Mouse (Mus musculus) cerebellum, postnatal 36 days (tissue): ENCODE measurements around the gene Tnfaip2.

Experiments
- DNase-seq, 2 experiments: peaks; one replicate each; pipeline ENCODE4 v3.0.0; 2021 to 2022; ENCODE audit warnings: mixed read lengths in 2 of 2

Tnfaip2 gene

DNA sequence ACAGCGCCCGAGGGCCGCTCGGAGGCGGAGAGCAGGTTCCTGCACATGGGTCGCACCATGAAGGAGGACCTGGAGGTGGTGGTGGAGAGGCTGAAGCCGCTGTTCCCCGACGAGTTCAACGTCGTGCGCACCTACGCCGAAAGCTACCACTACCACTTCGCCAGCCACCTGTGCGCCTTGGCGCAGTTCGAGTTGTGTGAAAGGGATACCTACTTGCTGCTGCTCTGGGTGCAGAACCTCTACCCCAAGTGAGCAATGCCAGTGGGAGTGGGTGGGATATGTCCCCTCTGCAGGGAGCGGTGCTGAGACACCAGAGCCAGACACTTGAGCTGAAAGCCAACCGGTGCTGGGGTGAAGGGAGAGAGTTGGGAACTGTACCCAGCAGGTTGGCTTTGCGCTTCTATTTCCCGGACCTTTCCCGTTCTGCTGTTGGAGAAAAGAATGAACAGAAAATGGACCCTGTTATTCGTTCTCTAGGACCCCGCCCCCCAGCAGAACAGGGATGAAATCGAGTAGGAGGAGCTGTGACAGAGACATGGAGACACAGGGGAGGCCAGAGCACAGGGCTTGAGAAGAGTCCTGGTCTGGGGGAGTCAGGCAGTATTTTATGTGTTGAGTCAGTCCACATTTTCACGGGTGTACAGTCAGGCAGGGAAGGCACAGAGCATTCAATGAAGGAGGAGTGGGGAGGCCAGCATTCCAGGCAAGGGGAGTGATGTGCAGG lies 3.8 kb downstream of the Tnfaip2 start:
- DNase-seq = no peak

DNA sequence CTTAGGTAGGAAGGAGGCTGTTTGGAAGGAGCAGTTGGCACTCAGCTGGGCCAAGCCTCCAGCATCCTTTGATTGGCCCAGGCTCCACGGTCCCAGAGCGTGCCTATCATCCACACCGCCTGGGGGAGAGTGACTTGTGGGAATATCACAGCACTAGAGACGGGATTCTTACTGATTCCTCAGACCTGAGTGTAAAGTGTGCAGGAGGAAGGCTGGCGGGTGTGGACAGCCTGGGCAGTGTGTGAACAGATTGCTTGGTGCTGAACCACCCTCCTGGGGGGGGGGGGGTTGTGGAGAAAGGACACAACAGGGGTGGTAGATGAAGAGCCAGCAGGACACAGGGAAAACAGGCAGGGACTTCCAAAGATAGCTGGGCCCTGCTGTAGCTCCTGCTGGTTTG lies 4.5 kb downstream of the Tnfaip2 start:
- no peak for DNase-seq

DNA sequence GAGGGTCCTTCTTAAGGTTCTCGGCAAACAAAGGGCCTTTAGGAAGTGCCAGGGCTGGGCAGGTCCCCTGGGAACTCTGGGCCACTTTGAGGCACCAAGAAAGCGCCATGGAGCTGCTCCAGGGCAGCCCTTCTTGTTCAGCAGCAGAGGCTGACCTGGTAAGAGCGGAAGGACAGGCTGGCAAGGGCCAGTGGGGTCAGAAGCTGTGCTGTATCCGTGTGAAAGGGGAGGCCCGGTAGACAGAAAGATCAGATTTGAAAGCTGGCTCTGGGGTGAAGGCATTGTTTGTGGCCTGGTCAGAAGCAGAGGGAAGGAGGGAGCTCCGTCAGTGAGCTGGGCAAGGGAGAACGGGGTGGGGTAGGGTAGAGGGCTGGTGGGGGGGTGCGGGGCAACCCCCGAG lies 5.1 kb downstream of the Tnfaip2 start:
- no peak for DNase-seq

DNA sequence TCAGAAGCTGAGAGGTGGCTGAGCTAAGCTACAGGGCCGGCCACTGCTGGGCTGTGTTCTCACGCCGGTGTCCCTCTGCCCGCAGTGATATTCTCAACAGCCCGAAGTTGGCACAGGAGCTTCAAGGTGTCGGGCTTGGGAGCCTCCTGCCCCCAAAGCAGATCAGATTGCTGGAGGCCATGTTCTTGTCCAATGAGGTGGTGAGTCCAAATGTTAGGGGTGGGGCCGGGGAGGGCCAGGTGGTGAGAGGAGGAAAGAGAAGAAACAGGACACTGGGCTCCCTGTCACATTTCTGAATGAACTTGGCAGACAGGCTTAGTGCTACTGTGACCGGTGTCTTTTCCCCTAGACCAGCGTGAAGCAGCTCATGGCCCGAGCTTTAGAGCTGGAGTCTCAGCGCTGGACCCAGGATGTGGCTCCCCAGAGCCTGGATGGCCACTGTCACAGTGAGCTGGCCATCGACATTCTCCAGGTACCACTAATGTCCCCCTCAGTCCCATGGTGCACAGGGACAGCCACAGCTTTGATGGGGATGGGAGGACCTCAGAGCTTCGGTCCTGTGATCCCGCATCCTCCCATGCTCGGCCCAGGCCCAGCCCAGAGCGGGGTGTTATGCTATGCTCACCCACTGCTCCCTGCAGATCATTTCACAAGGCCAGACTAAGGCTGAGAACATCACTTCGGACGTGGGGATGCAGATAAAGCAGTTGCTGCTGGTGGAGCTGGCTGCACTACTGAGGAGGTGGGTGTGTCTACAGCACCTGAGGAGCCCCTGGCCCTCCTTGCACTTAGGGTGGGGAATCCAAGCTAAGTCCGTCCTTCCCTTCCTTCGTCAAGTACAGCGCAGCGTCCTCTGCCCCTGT lies 5.9 kb downstream of the Tnfaip2 start:
- no peak for DNase-seq

DNA sequence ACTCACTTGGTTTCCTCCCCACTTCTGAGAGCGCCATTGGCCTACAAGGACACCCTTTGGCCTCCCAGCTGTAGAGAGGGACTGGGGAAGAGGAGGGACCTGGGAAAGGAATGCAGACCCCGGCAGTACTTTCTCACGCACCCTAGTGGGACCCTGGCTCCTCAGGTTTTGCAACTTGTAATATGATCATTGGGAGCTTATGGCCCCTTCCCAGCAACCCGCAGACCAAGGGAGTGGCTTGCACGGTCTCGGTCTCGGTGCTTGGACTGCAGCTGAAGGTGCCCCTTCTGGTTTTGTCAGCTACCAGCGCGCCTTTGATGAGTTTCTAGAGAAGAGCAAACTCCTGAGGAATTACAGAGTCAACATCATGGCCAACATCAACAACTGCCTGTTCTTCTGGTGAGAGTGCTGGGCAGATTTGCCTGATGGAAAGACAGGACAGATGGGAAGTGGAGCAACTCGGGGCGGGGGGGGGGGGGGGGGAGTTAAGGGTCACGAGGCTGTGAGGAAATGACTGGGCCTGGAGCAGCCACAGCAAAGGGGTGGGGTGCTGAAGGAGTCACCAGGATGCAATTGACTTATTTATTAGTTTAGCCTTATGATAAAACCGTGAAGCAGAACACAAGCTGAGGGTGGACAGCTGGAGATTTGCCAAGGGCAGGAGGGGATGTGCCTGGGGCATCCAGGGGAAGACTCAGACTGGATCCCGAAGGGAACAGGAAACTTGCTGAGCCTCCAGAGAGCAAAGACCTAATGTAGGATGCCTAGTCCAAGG lies 6.8 kb downstream of the Tnfaip2 start:
- no peak for DNase-seq

DNA sequence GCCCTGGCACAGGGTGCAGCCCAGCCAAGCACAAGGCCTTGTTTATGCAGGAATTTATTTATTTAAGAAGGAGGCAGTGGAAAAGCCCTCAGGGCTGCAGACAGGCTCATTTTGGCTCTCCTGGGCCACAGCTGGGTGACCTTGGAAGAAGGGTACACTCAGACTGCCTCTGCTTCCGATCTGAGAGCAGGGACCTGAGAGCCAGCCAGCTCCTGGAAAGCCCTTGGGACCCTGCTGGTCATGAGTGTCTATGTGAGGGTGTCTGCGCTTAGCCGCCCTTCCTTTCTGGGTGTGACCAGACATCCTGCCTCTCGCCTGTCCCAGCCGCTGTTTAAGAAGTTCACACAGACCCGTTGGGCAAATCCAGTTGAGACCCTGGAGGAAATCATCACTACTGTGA lies 8.1 kb downstream of the Tnfaip2 start:
- DNase-seq = no peak

DNA sequence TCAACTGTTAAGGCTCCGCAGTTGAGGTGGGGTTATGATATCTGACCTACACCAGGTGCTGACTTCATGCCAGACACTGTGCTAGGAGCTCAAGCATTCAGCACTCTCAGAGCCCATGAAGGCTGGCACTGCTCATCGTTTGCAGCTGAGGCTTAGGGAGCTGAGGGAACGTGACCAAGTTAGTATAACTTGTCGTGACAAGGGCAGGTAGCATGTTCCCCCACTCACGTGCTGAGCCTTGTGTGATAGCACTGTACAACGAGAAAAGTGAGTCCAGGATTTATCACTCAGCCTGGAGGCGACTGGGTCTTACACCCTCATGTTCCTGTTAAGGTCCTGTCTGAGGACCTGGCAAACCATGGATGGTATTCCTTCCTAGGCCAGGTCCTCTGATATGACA lies 9.3 kb downstream of the Tnfaip2 start:
- no peak for DNase-seq

DNA sequence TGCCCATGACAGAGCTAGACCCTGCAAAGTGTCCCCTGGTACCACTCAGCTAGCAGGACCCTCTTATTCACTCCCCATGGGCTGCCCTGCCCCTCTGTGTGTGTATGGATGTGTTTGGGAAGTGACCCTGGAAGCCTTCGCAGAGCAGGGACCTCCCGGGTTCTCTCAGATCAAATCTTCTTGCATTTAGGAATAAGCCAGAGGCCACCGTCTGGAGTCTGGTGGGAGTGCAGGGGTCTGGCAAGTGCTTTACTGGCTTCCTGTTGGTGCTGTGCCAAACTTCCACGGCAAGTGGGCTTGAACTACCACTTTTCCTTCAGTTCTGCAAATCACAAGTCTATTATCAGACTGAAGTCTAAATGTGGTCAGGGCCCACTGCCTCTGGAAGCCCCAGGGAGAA lies 11.8 kb downstream of the Tnfaip2 start:
- DNase-seq = no peak

DNA sequence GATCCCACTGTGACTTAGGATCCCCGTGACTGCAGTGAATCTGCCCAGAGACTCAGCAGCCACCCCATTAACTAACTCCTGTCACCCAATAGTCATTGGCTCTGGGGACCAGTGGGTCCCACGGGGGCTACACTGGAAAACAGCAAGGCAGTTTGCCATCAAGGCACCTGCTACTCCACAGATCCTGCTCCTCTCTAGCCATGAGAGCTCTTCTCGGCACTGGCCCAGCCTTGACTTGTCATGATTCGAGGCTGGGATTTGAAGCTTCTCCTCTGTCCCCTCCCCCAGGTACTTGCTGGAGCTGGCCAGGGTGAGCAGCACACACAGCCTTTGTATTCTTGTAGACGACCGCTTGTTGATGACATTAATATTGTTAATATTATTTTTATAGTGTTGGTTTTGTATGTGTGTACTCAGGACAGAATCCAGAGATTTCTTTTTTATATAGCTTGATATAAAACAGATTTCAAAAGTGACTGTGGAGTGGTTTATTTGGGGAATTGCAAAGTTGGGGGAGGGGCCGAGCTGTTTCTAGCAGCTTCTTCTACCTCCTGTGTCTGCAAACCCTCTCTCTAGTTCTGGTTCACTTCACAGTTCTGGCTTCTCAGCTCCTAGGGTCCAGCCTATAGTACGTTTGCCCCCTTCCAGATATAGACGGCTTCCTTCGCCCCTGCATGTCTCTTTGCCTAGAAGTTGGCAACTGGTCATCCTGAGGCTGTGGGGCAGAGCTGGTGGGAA lies 12.4 kb downstream of the Tnfaip2 start:
- no peak for DNase-seq

DNA sequence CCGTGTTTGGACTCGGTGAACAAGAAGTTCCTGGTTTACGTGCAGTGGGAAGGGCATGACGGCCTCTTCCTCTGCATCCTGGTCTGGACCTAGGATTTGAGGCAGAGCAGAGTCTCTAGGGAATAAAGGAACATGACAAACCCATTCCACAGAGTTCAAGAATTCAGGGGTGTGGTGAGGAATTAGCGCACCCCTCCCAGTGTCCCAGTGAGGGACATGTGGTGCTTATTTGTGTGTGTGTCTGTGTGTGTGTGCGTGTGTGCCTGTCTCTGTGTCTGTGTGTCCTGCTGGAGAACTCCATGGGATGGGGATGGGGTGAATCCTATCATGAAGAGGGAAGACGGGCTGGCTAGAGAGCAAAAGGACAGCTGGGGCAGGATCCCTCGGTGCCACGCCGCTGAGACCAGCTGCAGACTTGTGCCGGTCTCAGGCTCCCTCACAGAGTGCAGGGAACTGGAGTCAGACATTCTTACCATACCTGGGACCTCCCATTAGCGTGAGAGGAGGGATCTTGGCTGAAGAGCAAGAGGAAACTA lies 13.1 kb downstream of the Tnfaip2 start:
- no peak for DNase-seq

DNA sequence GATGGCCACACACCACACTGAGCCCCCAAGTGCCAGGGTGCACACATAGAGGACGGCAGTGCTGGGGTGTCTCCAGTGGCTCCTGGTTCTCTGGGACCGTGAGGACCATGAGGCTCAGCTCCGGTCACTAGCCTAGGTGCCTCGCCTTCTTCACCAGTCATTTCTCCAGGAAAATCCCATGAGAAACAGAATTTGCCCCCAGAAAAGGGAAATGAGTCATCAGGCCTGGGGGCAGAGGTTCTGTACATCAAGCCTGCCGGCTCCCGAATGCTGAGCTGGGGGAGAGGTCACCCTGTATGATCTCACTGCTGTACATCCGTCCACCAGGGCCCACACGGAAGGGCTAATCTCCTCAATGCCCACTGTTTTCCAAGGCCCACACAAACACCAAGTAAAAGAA lies 13.6 kb downstream of the Tnfaip2 start:
- DNase-seq = no peak

DNA sequence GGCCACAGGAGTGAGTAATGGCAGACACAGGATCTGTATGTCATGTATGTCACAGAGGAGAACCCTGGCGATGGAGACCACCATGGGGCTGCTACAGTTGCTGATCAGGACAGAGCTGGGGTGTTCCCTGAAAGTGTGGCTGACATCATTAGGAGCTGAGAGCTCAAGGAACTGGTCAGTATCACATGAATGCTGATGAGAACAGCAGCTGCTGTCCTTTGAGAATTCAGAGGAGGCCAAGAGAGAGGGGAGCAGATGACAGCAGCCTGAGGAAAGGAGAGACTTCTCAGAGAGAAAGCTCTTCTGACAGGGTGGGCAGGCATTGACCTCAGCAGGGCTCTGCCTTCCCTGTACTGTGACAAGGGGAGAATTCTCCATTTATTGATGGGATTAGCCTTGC lies 15.5 kb downstream of the Tnfaip2 start:
- DNase-seq = no peak

DNA sequence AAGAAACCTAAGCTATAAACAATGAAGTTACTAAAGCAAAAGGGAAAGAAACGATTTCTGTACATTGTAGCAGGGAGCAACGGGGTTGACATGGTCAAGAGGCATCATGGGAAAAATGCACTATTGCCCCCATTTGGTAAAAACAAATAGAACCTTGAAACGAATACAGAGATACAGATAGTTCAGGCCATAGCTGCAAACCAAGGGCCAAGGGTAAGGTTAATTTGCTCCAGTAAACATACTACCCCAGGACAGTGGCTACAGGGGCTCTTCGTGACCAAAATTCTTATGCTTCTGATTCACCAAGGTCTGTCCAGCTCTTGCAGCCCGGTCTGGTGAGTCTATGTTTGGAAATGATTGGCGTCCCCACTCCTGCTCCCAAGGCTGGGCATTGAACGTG lies 21.3 kb downstream of the Tnfaip2 start:
- DNase-seq = no peak

DNA sequence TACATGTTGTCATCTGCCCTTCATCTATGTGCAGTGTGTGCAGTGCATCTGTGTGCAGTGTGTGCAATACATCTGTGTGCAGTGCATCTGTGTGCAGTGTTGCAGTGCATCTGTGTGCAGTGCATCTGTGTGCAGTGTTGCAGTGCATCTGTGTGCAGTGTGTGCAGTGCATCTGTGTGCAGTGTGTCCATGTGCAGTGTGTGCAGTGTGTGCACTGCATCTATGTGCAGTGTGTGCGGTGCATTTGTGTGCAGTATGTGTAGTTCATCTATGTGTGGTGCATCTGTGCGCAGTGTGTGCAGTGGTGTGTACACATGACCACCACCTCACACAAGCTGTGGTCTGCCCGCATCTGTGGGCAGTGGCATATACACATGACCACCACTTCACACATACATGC lies 24.1 kb downstream of the Tnfaip2 start:
- no peak for DNase-seq

DNA sequence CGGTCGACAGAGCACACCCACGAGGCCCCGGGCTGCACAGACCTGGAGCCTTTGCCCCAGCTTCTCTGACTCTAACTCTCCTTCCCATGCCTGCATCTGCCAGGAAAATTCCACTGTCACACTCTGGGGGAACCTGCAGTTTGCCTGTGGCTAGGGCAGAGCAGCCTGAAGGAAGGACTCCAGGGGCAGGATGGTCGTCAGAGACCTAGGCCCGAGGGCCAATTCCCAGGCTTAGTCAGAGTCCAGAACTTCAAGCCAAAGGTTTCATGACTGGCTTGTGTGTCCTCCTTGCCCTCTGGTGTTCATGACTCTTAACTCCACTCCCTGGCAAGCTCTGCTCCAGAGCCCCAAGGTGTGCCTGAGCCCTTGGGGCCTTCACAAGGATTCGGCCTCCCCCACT lies 25.9 kb downstream of the Tnfaip2 start:
- no peak for DNase-seq

DNA sequence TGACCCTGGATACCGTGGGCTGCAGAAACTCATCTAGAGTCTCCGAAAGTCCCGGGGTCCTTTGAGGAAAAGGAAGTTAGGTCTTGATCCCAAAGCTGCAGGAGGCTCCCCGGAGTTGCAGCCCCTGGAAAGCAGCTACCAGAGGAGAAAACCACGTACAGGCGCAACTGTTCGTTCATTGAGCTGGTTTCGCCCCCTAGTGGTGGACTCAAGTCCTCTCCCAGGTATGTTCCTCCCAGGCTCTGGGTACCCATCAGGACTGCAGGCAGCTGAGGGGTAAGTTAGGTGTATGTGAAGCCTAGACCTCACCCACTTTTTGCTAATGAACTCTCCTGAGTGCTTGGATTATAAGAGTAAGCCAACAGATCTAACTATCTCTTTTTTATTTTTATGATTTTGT lies 27.2 kb downstream of the Tnfaip2 start:
- peak; percentile 71 for DNase-seq

DNA sequence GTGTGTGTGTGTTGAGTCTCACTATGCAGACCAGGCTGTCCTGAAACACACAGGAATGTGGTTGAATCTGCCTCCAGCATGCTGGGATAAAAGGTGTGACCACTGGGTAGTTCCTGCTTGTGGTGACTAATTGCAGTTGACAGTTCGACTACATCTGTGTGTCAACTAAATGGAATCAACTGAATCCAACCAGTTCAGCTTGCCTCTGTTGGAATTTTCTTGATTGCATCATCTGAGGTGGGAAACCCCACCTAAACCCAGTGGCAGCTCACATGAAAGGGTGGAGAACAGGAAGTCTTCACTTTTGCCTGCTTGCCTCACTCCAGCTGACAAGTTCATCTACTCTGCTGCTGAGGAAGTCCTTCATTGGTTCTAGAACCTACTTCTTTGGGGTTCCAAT lies 28.9 kb downstream of the Tnfaip2 start:
- DNase-seq = no peak

DNA sequence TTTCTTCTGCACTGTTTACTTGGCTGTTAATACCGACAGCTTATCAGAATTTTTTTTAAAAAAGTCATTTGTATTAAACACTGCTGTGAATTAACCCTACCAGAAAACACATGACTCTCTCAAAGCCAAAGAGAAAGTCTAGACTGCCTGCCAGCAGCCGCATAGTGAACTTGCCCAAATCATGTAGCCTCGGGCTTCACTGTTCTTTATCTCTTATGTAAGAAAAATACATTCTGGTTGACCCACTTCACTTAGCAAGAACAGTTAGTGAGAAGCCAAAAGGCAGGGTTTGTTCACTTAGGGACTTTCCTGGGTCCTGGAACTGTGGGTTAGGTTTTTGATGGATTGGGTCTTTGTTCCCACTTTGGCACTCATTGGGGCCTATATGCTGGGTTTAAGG lies 29.5 kb downstream of the Tnfaip2 start:
- no peak for DNase-seq

DNA sequence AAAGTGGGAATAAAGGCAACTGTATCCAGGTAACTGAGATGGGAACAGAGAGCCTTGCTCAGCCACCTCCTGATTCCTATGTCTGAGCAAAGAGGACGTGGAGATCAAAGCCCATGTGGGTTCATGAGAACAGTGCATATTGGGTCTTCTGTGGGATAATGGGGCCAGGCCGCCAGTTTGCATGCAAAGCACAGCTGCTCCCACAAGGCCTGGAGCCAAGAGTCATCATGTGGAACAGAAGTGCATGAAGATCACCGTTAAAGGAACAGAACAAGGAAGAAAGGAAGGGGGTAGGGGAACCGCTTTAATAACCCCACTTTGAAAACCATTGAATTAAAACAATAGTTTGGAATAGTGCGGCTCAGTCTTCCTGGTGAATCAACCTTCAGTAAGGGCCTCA lies 30.6 kb downstream of the Tnfaip2 start:
- DNase-seq = no peak

DNA sequence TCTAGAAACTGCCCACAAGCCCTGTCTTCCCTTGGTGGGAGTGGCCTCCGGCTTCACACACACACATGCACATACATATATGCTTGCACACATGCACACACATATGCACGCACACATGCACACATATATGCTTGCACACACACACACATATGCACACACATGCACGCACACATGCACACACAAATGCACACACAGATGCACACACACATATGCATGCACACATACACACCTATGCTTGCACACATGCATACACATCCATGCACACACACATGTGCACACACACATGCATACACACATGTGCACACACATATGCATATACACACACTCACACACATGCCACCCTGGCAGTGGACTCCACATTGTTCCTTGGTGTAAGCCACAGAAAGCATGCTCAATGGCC lies 32.1 kb downstream of the Tnfaip2 start:
- DNase-seq = no peak

DNA sequence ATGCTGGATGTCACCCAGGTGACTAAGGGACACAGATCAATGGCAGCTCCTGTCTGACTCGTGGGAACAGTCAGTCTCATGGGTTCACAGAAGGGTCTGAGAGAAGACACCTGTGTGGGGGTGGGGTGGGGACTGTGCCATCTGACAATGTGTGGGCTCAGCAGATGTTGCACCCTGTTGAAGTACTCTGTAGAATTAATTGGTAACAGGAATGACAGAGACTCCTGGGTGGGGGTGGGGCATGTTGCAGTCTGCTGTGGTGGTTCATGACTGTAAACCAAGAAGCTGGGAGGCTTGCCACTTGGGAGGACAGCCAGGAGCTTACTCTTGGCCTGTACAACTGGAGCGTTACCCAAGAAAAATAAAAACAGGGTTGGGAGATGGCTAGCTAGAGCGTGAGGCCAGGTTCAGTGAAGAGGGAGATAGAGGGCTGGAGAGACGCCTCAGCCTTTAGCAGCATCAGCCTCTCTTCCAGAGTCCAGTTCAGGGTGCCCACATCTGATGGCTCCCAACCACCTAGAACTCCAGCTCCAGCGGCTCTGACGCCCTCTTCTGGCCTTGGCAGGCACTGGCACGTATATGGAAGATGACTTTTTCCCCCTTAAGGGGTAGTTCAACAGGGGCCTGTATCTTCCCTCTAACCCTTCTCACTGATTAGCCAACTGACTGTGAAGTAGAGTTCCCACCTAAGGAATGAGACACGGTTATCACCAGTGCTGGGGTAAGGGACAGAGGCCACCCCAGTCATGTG lies 32.8 kb downstream of the Tnfaip2 start:
- DNase-seq = peak in 1 of 2 experiments; percentile 22

DNA sequence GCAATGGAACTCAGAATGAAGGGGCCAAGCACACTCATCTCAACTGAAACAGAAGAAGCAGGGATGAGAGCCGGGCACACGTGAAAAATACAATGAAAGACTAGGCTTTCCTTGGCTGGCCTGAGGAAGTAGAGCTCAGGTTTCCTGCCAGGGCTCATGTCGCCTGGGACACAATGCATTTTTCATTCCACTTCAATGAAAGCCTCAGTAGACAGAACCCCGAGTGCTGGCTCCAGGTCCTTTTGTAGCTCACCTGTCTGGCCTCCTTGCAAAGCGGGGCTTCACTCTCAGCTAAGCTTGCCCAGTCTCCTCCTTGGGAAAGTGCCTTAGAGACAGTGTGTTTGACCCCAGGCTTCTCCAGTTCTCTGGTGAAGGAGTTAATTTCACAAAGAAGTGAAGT lies 36.7 kb downstream of the Tnfaip2 start:
- no peak for DNase-seq
